Mouse (Mus musculus) hindbrain, embryonic 15.5 days (tissue): ENCODE data around the gene Zbp1. TPM values are rescaled to one million over a fixed set of nuclear protein-coding genes. Genes with fewer than 3 reads are reported as not detected.

ENCODE experiments used
- ATAC-seq: fragments of 200-750 bp; cut with Nextera tagmentation; 2 replicates; pipeline ENCODE4 v1.8.0; 2017; ENCODE audit warnings: low read depth, moderate number of reproducible peaks, moderate TSS enrichment; ENCODE audit not compliant: low FRiP score
- H3K27ac ChIP-seq: fragments of 300-500 bp; sonication (generic); replicated peaks from 2 replicates; pipeline ENCODE4 v1.5.1; 2015; ENCODE audit warnings: mild to moderate bottlenecking, inconsistent platforms
- H3K27me3 ChIP-seq: fragments of 300-500 bp; sonication (generic); 2 replicates; pipeline ENCODE4 v1.6.1; 2015; ENCODE audit warnings: control low read depth, inconsistent platforms
- H3K36me3 ChIP-seq: fragments of 300-500 bp; sonication (generic); 2 replicates; pipeline ENCODE4 v1.6.1; 2015; ENCODE audit warnings: control low read depth, inconsistent platforms
- H3K4me1 ChIP-seq: fragments of 300-500 bp; sonication (generic); replicated peaks from 2 replicates; pipeline ENCODE4 v1.6.1; 2015; ENCODE audit warnings: control low read depth, inconsistent platforms
- H3K4me2 ChIP-seq: fragments of 300-500 bp; sonication (generic); 2 replicates; pipeline ENCODE4 v1.6.1; 2015; ENCODE audit warnings: moderate library complexity, mild to moderate bottlenecking, inconsistent platforms
- H3K4me3 ChIP-seq: fragments of 300-500 bp; sonication (generic); 2 replicates; pipeline ENCODE4 v1.5.1; 2015; ENCODE audit warnings: mild to moderate bottlenecking, inconsistent platforms
- H3K9ac ChIP-seq: fragments of 300-500 bp; sonication (generic); 2 replicates; pipeline ENCODE4 v1.6.1; 2015; ENCODE audit warnings: inconsistent platforms
- H3K9me3 ChIP-seq: fragments of 300-500 bp; sonication (generic); 2 replicates; pipeline ENCODE4 v1.6.1; 2016; ENCODE audit warnings: control low read depth, inconsistent platforms
- WGBS: fragments of 180-500 bp; shearing (Covaris S2); methylation state at CpG from one replicate; pipeline ENCODE4 v1.1.7; 2015; 5-methylcytosine and 5-hydroxymethylcytosine counted together
- polyA plus RNA-seq: library from polyadenylated mRNA; unstranded; fragments of >200 nt; fragmentation: Nextera tagmentation; extraction: Ambion mirVana; gene quantifications from 2 replicates; pipeline ENCODE4 v1.2.1, GENCODE M21; 2015

Zbp1 gene
- polyA plus RNA-seq, 1 experiment from 2014 or later, result 0.25 TPM

DNA sequence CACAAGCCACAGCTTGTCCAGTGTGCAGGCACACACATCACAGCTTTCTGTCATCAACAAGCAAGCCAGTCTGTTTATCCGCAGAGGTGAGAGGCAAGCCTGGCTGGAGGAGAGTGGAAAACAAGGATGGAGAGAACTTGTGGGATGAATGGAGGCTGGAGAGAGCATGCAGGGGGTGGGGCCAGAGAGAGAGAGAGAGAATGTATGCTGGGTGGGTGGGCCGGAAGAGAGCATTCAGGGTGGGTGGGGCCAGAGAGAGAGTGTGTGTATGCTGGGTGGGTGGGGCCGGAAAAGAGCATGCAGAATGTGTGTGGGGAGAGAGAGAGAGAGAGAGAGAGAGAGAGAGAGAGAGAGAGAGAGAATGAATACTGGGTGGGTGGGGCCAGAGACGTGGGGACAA is 14.1 kb downstream of the Zbp1 start:
- Histone ChIP-seq H3K4me1 (no peaks in the 10 kb centered on the region), H3K27me3 (no peaks in the 10 kb centered on the region), H3K4me3 (no peak overlapping the region), H3K9ac (no peak overlapping the region), H3K4me2 (no peak overlapping the region), H3K36me3 (no peaks in the 10 kb centered on the region), H3K27ac (no peak overlapping the region), H3K9me3 (no peaks in the 10 kb centered on the region)
- ATAC-seq, result no peak
- WGBS, result 61% methylated on average over 4 of the region's 4 CpGs

DNA sequence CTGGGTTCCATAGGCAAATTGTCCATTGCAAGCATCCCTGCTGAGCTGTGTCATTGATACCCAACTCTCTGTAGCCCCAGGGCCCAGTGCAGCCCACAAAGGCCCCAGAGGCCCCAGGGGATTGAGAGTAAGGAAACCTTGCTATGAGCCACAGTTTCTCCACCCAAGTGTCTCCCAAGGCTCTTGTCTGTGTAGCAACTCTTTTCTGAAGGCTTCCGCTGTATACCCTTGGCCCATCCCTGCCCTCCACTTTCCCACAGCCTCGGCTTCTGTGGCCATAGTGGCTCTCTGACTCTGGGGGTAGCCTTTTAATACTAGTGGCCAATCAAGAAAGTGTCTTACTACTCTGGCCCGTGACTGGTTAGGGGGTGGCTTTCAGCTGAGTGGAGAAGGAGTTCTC is 15.0 kb downstream of the Zbp1 start:
- Histone ChIP-seq H3K9ac (no peak overlapping the region), H3K4me1 (no peaks in the 10 kb centered on the region), H3K27me3 (no peaks in the 10 kb centered on the region), H3K4me3 (no peak overlapping the region), H3K36me3 (no peaks in the 10 kb centered on the region), H3K4me2 (no peak overlapping the region), H3K27ac (no peak overlapping the region), H3K9me3 (0 out of 2 replicates have a peak, but pooled peaks cover 3% of the 10 kb centered on the region)
- 85% methylated on average over 3 of the region's 3 CpGs for WGBS
- ATAC-seq, result no peak

DNA sequence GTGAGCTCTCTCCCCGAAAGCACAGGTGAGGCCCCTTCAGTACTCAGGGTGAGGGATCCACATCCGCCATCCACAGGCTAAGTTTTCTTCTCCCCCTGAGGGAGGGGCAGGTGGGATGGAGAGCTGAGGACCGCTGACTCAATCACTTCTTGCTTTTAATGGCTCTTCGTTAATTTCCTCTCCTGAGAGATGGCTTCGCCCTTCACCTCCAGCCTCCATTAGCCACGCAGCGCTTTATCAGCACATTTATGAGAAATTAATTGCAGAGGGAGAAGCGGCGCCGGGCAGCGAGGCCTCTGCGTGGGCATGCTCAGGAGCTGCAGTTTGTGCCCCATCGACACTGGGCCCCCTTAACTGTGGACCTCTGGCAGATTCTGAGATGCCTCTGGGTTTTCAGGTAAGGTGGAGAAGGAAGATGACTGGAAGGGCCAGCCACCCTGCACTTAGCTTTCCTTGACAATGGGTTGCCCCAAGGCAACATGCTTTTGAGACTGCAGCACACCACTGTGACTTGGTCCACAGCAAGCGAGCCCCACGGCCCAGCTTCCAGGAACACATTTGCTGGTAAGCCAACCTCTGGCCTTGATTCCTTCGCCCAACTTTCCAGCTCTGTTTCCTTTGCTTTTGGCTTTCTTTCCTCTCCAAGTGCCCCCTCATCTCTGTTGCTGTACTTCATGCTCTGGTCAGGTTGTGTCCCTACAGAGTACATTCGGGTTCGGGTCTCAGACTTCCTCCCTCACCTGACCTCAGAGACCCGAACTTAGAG is 15.6 kb downstream of the Zbp1 start:
- no peak overlapping the region for H3K27ac ChIP-seq
- no peaks in the 10 kb centered on the region for H3K27me3 ChIP-seq
- 74% methylated on average over 19 of the region's 19 CpGs for WGBS
- ATAC-seq, result 0 out of 2 replicates have a peak, but pooled peaks have one; percentile 42
- no peak overlapping the region for H3K4me2 ChIP-seq
- 0 out of 2 replicates have a peak, but pooled peaks cover 3% of the 10 kb centered on the region for H3K9me3 ChIP-seq
- no peaks in the 10 kb centered on the region for H3K36me3 ChIP-seq
- no peak overlapping the region for H3K9ac ChIP-seq
- H3K4me1 ChIP-seq, result no peaks in the 10 kb centered on the region
- no peak overlapping the region for H3K4me3 ChIP-seq

DNA sequence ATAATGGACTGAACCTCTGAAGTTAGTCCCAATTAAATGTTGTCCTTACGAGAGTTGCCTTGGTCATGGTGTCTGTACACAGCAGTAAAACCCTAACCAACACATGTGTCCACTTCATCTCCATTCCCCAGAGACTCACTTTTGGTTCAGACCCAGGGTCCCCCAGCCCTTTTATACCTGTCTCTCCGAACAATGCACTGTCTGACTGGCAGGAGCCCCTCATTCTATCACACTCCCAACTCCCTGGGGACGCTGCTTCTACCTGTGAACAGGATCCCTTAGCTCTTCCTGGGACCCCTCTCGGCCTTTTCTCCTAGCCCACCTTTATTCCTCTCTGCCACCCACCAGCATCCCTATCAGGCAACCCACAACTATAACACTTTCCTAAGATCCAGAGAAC is 23.9 kb downstream of the Zbp1 start:
- Histone ChIP-seq H3K4me2 (no peak overlapping the region), H3K4me3 (no peak overlapping the region), H3K27me3 (no peaks in the 10 kb centered on the region), H3K36me3 (no peaks in the 10 kb centered on the region), H3K9me3 (0 out of 2 replicates have a peak, but pooled peaks cover 3% of the 10 kb centered on the region), H3K4me1 (no peaks in the 10 kb centered on the region), H3K27ac (no peak overlapping the region), H3K9ac (no peak overlapping the region)
- WGBS, result 90% methylated on average over 4 of the region's 4 CpGs
- ATAC-seq, result no peak

DNA sequence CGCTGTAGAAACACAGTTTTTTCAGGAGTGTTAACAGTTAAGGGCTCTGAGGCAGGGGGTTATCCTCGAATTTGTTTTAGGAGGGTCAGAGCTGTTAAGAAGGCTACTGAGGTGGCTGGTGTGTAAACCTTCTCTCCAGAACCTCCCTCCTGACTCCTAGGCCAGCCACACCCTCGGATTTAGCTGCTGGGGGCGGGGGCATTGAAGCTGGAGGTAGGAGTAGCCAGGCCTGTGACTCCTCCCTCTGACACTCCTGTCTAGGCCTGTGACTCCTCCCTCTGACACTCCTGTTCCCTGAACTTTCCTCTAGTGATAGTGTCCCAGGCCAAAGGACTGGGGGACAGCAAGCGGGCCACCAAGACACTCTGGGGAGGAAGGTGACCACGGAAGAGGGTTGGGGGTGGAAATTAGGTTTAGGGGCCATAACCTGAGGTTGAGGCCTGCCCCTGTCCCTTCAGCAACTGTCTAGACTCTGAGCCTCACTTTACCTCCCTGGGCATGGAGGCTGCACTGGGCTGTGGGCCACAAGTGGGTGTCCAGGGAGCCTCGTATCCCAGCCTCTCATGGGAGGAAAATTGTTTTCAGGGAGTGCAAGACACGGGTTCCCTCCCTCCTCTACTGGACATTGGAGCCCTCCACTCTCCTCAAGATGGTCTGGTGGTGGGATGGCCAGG is 31.4 kb downstream of the Zbp1 start:
- Histone ChIP-seq H3K27me3 (no peaks in the 10 kb centered on the region), H3K9me3 (no peaks in the 10 kb centered on the region), H3K4me1 (no peaks in the 10 kb centered on the region), H3K4me3 (no peak overlapping the region), H3K4me2 (no peak overlapping the region), H3K27ac (no peak overlapping the region), H3K9ac (no peak overlapping the region), H3K36me3 (no peaks in the 10 kb centered on the region)
- ATAC-seq, result no peak
- WGBS, result 39% methylated on average over 8 of the region's 8 CpGs

DNA sequence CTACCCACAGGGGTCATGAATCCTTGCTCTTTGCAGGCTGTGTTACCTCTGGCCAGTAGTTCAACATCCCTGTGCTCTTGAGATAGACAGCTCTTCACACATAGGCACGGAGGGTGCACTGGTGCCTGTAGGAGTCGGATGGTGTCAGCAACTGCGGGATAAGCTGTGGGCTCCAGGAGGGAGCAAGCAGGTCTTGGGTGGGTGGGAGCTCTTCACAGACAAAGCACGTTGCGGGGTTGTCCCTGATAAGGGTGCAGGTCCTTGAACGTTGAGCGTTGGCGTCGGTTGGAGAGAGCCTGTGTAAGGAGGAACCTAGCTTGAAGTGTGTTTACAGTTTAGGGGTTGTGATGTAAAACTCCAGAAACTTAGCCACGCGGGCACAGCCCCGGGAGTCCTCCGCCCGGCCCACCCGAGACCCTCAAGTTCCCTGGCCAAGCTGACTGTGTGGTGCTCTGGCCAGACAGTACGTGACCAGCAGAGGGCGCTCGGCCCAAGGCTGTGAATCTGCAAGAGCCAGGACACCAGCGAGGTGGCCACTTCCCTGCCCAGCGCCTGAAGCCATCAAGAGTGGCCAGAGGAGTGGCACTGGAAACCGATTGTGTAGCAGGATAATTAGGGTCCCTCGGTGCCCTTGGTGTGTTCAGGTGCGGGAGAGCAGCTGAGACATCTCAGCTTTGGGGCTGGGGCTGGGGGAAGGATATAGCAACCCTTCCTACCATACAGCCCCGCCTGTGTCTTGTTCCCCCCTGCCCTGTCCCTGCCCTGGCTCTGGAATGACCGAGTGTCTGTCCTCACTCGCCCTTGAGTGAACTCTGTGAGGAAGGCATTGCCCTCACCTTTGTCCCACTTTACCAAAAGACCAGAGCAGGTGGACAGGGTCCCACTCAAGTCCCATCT is 32.4 kb downstream of the Zbp1 start:
- WGBS, result 36% methylated on average over 26 of the region's 26 CpGs
- H3K4me1 ChIP-seq, result no peaks in the 10 kb centered on the region
- H3K4me3 ChIP-seq, result no peak overlapping the region
- H3K9me3 ChIP-seq, result no peaks in the 10 kb centered on the region
- 0 out of 2 replicates have a peak overlapping the region, but pooled peaks have one; percentile 20 for H3K4me2 ChIP-seq
- H3K27me3 ChIP-seq, result no peaks in the 10 kb centered on the region
- no peak overlapping the region for H3K27ac ChIP-seq
- ATAC-seq, result peak; percentile 80
- H3K9ac ChIP-seq, result no peak overlapping the region
- H3K36me3 ChIP-seq, result no peaks in the 10 kb centered on the region

DNA sequence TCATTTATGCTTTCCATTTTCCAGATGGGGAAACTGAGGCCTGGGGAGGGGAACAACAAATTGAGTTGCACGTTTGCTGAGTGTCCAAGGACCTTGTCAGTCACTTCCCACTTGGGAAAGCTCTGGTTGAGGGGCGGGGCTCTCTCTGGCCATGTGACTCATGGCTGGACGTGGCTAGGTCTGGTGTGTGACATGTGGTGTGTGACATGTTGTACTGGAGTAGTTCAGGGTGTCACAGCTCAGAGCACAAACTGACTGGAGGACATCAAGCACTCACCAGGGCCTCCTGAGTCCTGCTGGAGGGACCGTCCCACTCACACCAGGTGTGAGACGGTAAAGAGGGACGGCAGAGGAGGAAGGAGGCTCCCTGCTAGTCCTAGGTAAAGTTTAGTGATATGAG is 33.4 kb downstream of the Zbp1 start:
- Histone ChIP-seq H3K27me3 (no peaks in the 10 kb centered on the region), H3K4me1 (no peaks in the 10 kb centered on the region), H3K4me3 (no peak overlapping the region), H3K9ac (no peak overlapping the region), H3K36me3 (no peaks in the 10 kb centered on the region), H3K27ac (no peak overlapping the region), H3K4me2 (no peak overlapping the region), H3K9me3 (no peaks in the 10 kb centered on the region)
- no peak for ATAC-seq
- 76% methylated on average over 6 of the region's 6 CpGs for WGBS

DNA sequence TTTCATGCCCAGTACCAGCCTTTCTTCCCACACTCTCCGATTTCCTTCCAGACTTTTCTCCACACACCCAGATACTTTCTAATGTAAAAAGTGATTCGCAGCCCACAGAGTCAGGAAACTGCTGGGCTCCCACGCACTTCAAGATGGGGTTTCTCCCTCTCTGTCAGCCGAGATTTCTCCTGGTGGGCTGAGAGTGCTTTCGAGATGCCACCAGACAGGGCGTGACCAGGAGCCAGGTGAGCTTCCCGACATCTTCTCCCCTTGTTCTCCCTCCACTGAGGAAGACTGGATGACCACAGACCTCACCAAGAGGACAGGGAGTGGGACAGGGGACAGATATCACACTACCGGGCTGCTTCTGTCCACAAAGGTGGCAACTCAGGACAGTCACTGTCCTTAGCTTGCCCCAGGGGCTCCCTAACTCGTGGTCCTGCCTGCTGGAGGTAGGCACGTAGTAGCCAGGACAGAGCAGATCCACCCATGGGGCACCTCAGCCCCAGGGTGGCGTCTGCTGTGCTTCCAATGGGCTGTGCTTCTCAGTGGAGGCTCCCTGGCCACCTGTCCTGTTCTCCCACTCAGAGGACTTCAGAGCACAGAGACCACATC is 34.1 kb downstream of the Zbp1 start:
- no peak overlapping the region for H3K9ac ChIP-seq
- H3K4me2 ChIP-seq, result no peak overlapping the region
- H3K4me3 ChIP-seq, result no peak overlapping the region
- H3K9me3 ChIP-seq, result no peaks in the 10 kb centered on the region
- no peaks in the 10 kb centered on the region for H3K27me3 ChIP-seq
- no peaks in the 10 kb centered on the region for H3K4me1 ChIP-seq
- no peaks in the 10 kb centered on the region for H3K36me3 ChIP-seq
- no peak overlapping the region for H3K27ac ChIP-seq
- 72% methylated on average over 11 of the region's 11 CpGs for WGBS
- ATAC-seq, result no peak

DNA sequence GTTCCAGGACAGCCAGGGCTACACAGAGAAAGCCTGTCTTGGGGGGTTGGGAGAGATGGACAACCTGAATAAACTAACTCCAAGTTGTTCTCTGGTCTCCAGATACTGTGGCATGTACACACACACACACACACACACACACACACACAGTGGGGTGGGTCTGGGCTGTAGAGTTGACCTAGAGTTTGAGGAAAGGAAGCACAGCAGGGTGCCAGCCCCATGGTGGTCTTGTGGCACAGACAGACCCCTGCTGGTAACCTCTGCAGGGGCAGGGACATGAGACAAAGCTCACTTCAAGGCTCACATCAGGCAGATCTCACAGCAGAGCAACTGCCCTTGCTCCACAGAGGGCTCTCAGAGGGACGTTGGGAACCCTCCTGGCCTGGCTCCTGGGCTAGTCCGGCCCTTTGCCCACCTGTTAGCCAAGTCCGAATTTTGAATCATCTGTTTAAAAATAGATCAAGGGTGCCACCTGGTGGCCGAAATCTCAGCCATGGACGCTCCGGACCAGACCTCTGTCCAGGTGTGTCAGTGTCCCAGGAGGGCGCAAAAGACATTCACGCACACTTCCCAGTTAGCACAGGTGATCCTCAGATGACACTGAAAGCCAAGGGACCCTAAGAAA is 34.8 kb downstream of the Zbp1 start:
- no peaks in the 10 kb centered on the region for H3K36me3 ChIP-seq
- no peak overlapping the region for H3K27ac ChIP-seq
- H3K27me3 ChIP-seq, result no peaks in the 10 kb centered on the region
- ATAC-seq, result peak; percentile 20; the same call in 1 of the 2 replicates
- no peak overlapping the region for H3K4me2 ChIP-seq
- H3K4me3 ChIP-seq, result no peak overlapping the region
- no peaks in the 10 kb centered on the region for H3K9me3 ChIP-seq
- no peak overlapping the region for H3K9ac ChIP-seq
- H3K4me1 ChIP-seq, result no peaks in the 10 kb centered on the region
- WGBS, result 10% methylated on average over 8 of the region's 8 CpGs

DNA sequence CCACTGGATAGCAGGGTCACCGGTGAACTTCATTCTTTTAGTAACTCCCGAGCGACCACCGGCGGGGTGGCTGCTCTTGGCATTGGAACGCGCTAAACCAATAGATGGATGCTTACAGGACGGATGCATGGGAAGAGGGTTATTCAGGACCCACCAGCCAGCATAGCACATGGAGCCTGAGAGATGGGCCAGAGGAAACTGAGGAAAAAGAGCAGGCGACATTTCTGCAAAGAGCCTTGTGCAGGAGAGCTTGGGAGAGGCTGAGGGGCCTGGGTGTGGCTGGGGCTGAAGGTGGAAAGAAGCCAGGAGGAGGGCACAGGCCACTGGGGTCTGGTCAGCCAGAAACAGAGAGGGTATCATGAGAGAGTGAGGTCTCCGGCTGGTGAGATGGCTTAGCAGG is 35.4 kb downstream of the Zbp1 start:
- Histone ChIP-seq H3K4me2 (no peak overlapping the region), H3K4me1 (no peaks in the 10 kb centered on the region), H3K36me3 (no peaks in the 10 kb centered on the region), H3K9ac (no peak overlapping the region), H3K27me3 (no peaks in the 10 kb centered on the region), H3K9me3 (no peaks in the 10 kb centered on the region), H3K27ac (no peak overlapping the region), H3K4me3 (no peak overlapping the region)
- ATAC-seq, result no peak
- 86% methylated on average over 10 of the region's 10 CpGs for whole genome bisulfite sequencing

DNA sequence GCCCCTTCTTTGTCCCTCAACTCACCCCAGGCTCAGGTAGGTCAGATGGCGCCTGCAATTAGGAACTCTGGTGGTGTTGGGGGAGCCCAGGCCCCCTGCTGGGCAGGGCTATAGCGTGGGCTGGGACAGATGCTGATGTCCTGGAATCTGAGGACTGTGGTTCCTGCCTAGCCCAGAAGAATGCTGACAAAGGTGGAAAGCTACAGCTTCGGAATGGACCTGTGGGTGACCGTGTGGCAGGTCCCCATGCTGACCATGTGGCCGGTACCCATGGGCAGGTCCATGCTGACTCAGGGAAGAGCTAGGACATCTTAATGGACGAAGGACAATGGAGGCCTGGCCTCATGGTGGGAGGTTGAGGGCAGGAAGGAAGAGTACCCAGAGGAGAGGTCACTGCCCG is 35.9 kb downstream of the Zbp1 start:
- Histone ChIP-seq H3K27me3 (no peaks in the 10 kb centered on the region), H3K9me3 (no peaks in the 10 kb centered on the region), H3K36me3 (no peaks in the 10 kb centered on the region), H3K4me3 (no peak overlapping the region), H3K27ac (no peak overlapping the region), H3K4me1 (no peaks in the 10 kb centered on the region), H3K4me2 (no peak overlapping the region), H3K9ac (no peak overlapping the region)
- 79% methylated on average over 7 of the region's 7 CpGs for WGBS
- ATAC-seq, result no peak
